Mouse (Mus musculus) CD4-positive, CD25-positive, alpha-beta regulatory T cell, adult 9 weeks (primary cell): Measurements from ENCODE around the gene Gla. TPM values are rescaled to one million over a fixed set of nuclear protein-coding genes. Genes with fewer than 3 reads are reported as not detected.

ENCODE experiments used
- polyA plus RNA-seq: library from polyadenylated mRNA; unstranded; fragments of 100-300 nt; shearing (Covaris generic); gene quantifications from one replicate; pipeline ENCODE4 v1.2.1, GENCODE M21; 2017

The Gla gene
- polyA plus RNA-seq = 3.8 TPM

DNA sequence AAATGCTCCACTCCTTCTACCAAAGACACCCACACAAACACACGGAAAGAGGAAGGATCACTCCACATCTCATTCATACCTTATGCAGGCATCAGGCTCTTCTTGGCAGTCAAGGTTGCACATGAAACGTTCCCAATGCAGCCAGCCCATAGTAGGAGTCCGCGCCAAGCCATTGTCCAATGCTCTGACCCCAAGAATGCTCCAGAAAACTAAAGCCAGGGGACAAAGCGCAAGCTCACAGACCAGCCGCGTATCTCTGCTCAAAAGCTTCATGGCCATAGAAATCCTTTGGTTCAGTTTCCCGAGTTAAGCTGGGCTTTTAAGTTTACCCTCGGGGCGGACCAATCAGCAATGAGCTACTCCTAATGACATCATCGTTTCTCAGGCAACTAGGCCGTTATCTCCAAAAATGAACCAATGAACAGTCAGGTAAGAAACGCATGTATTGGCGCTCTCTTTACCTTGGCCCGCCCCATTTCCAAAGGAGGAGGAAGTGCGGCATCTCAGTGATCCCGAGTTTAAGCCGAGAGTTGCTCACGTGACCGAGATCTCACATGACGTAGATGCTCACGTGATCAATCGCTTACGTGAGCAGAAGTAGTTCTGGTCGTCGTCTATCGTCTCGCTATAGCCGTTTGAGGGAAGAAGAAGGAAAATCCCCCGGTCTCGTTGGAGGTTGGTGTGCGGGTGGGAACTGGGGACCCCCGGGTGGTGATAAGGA lies at the start of gene Gla, which contains the start of gene Hnrnph2:
Gla (minus strand) TSS at position 467 of the 721 bp plus-strand sequence.
Hnrnph2 (plus strand) TSS at position 521 of the 721 bp plus-strand sequence.

DNA sequence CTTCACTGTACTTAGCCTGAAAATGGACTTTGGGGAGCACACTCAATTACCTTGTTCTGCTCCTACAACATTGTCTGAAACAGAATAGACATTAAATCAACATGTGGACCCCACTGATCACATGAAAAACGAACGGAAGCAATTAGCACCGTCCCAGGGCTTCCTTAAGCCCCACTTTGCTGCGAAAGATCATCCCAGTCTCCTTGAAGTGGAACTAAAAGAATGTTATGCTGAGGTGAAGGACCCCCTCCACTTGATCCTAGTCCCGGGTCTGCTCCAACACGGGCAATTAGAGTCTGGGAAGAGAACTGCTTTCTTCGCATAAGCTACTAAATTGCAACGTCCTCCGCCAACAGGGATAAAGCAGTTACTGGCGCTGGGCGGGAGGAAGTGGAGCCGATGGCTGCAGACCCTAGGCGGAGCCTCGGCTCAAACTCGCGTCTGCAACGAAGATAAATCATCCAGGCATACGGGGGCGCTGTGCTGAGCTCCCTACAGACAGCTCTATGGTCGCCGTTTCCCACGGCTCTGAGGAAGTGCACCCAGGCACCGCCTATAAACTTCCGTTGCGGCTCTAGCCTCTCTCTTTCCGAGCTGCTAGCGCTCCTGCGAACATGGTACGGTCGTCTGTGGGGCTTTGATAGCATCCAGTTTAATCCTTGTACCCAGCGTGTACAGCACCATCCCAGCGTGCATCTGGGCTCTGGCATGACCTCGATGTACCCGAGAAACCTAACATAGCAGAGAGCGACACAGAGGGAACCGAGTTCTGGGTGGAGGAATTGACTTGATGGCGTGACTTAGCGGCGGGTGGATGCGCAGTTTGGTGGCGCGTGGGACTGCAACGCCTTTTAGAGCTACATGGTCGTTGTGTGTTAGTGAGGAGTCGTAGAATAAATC lies 15.6 kb downstream of the Gla start, which contains the start of gene Rpl36a:
Rpl36a (plus strand) TSS at position 552 of the 900 bp plus-strand sequence.

DNA sequence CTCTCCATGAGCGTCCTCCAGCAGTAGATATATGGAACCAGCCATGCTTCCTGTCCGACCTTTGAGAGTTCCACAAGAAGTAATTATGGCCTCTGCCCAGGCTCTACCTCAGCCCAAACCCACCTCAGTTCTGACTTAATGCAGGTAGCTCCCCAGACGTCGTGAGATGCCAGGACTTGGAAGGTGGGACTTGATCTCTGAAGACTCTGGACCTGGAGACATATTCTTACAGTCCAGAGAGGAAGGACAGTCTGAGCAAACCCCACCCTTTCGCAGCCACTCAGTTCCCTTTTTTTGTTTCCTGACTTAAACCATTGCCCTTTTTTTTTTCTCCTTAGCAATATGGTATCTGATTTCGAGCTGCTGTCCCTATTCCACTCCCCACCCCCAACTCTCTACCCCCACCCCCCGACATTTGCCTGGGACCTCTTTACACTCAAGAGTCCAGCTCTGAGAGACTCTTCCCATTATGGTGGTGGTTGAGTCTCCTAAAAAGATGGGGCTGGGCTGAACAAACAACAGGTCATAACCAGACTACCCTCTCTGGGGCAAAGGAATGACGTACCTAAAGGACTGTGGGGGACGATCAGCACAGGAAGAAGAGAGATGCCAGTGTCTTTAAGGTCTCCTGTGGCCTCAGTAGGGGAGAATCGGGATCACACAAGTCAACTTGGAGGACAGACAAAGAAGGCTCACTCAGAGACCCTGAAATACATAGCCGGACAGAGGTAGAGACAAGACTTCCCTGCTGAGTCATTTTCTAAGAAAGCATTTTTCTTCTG lies 17.8 kb downstream of the Gla start, which contains the start of gene Btk:
Btk (minus strand) TSS at position 683 of the 782 bp plus-strand sequence.

DNA sequence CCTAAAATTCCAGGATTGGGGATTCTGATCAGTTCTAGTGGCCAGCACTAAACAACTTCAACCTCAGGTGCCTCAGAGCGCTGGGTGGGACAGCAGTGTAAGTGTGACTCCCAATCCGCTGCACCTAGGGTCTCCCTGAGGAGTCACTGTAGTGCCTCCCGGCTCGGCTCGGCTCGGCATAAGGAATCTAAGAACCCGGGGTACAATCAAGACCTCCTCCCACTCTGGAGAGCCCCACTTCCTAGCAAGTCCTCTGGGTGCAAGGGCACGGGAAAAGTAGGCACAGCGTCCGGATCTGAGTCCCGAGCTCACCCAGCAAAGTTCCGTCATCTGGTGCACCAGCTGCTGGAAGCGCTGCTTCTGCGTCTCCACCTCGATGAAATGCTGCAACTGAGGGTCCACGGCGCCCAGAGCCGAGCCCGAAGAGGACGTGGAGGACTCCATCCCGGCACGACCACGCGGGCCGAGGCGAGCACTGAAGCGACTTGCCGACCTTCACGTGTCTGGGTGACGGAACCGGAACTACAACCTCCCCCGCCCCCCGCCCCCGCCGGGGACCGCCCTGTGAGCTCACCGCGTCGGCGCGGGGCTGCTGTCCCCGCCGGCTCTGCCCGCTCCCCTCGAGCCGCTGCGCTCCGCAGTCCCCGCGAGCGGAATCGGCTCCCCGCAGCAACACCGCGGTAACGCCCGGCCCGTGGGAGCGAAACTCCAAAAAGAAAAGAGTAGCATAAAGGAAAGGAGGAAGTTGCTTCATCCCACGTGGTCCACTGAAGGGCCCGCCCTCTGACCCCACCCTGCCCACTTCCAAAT lies 59.6 kb downstream of the Gla start, which contains the start of gene Timm8a1:
Timm8a1 (minus strand) TSS at position 721 of the 810 bp plus-strand sequence.

Other genes starting within 250 kb of the Gla start
- gene Drp2, start 196.6 kb downstream of the Gla start, polyA plus RNA-seq = 0.14 TPM
- not detected for gene Taf7l, start 124.6 kb downstream of the Gla start, polyA plus RNA-seq
- 55.2 TPM for gene Timm8a1, start 59.3 kb downstream of the Gla start, polyA plus RNA-seq
- 1.2 TPM for gene Btk, start 17.6 kb downstream of the Gla start, polyA plus RNA-seq
- gene Rpl36a, start 15.5 kb downstream of the Gla start, polyA plus RNA-seq = 399 TPM
- 131 TPM for gene Hnrnph2, start 54 bp upstream of the Gla start, polyA plus RNA-seq
- 0.97 TPM for gene Armcx4, start 85.4 kb upstream of the Gla start, polyA plus RNA-seq
- 3.0 TPM for gene Armcx1, start 116.8 kb upstream of the Gla start, polyA plus RNA-seq
- gene Armcx6, start 150.3 kb upstream of the Gla start, polyA plus RNA-seq = 2.3 TPM
- gene Armcx3, start 155.5 kb upstream of the Gla start, polyA plus RNA-seq = 20.6 TPM
- gene Armcx2, start 208.1 kb upstream of the Gla start, polyA plus RNA-seq = 13.1 TPM